Mouse (Mus musculus): ENCODE measurements around the gene Zfp423. TPM values are rescaled to one million over a fixed set of nuclear protein-coding genes. Genes with fewer than 3 reads are reported as not detected.
"Not testable (repeated sequence)": the region's sequence is repeated elsewhere in the genome, so short reads cannot be mapped to it uniquely, and the experiment has no call there.

Gene Zfp423
- polyA plus RNA-seq, 1 experiment: 2.8 TPM

- no peak for TF ChIP-seq POLR2A (IDR thresholded peaks at IDR 0.05; ENCODE audit: low read depth, low read length)
- TF ChIP-seq CTCF (IDR thresholded peaks at IDR 0.05; ENCODE audit: borderline replicate concordance, insufficient read depth, low read length): no peak
- H3K4me3 ChIP-seq (ENCODE audit: insufficient read depth, low read length): no peak overlapping the region
- no peak overlapping the region for H3K27ac ChIP-seq (ENCODE audit: insufficient read depth, low read length)
- no peaks in the 10 kb centered on the region for H3K4me1 ChIP-seq (ENCODE audit: control insufficient read depth, insufficient read depth, low read length)
These were observed 107.5 kb downstream of the Zfp423 start for GRCm38 (mm10) chr8:87851871-87852270.

- Histone ChIP-seq H3K4me3 (ENCODE audit: insufficient read depth, low read length) (no peak overlapping the region), H3K4me1 (ENCODE audit: control insufficient read depth, insufficient read depth, low read length) (no peaks in the 10 kb centered on the region), H3K27ac (ENCODE audit: insufficient read depth, low read length) (no peak overlapping the region)
- TF ChIP-seq POLR2A (IDR thresholded peaks at IDR 0.05; ENCODE audit: low read depth, low read length): no peak
- no peak for TF ChIP-seq CTCF (IDR thresholded peaks at IDR 0.05; ENCODE audit: borderline replicate concordance, insufficient read depth, low read length)
These were observed 108.0 kb downstream of the Zfp423 start for GRCm38 (mm10) chr8:87851380-87851779.

DNA sequence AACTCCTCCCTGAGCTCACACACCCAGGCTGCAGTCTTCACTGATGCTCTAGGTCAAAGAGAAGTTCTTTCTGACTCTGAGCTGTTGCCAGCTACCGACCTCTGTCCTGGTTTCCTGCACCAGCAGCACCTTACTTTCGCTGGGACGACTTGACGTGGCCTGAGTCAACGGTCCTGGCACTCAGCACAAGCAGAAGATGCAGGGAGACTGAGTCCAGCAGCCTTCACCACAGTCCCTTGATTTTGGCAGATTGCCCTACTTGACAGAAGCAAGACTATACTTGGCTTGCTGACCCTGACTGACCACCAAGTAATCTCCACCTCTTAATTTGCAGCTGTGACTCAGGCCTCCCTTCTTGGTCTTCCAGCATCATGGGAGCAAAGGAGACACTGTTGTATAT lies 110.6 kb downstream of the Zfp423 start:
- TF ChIP-seq POLR2A (IDR thresholded peaks at IDR 0.05; ENCODE audit: low read depth, low read length) (no peak), CTCF (IDR thresholded peaks at IDR 0.05; ENCODE audit: borderline replicate concordance, insufficient read depth, low read length) (no peak)
- no peaks in the 10 kb centered on the region for H3K4me1 ChIP-seq (ENCODE audit: control insufficient read depth, insufficient read depth, low read length)

DNA sequence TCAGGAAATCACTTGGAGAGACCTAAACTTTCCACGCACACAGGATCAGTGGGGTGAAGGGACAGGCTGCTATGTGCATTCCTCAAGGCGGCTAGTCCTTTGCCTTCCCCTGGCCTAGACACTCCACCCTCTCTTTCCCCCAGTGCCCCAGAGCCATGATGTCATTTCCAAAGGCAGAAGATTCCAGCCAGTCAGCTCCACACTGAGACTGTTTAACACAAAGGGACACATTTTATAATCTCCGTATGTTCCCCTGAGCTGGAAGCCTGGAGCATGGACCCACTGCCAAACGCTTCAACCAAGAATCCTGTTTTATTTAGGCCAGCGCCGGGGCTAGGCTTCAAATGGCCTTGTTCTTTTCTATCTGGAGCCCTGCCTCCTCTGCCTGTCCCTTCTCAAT lies 111.6 kb downstream of the Zfp423 start:
- Histone ChIP-seq H3K4me1 (ENCODE audit: control insufficient read depth, insufficient read depth, low read length) (no peaks in the 10 kb centered on the region), H3K27ac (ENCODE audit: insufficient read depth, low read length) (no peak overlapping the region), H3K4me3 (ENCODE audit: insufficient read depth, low read length) (no peak overlapping the region)
- TF ChIP-seq POLR2A (IDR thresholded peaks at IDR 0.05; ENCODE audit: low read depth, low read length) (no peak), CTCF (IDR thresholded peaks at IDR 0.05; ENCODE audit: borderline replicate concordance, insufficient read depth, low read length) (no peak)

More for the DNA sequence above, 110.6 kb downstream of the Zfp423 start:
- H3K27ac ChIP-seq (ENCODE audit: insufficient read depth, low read length): no peak overlapping the region
- H3K4me3 ChIP-seq (ENCODE audit: insufficient read depth, low read length): no peak overlapping the region

DNA sequence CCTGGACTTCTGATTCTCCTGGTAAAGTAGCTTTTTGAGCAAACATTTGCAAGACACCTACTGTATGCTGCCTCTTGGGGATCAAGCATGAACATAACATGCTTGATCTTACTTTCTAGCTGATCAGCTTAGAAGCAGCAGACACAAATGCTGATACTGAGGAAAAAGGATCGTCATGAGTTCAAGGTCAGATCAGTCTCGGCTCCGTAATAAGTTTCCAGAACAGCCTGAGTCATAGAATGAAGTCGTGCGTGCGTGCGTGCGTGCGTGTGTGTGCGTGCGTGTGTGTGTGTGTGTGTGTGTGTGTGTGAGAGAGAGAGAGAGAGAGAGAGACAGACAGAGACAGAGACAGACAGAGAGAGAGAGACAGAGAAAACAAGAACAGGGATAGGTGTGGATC lies 117.3 kb downstream of the Zfp423 start:
- H3K27ac ChIP-seq (ENCODE audit: insufficient read depth, low read length); H3K4me3 ChIP-seq (ENCODE audit: insufficient read depth, low read length); H3K4me1 ChIP-seq (ENCODE audit: control insufficient read depth, insufficient read depth, low read length): not testable (repeated sequence)

GRCm38 (mm10) chr8:87837266-87837665 lies 122.1 kb downstream of the Zfp423 start:
- Histone ChIP-seq H3K4me1 (ENCODE audit: control insufficient read depth, insufficient read depth, low read length) (peaks cover 3% of the 10 kb centered on the region; the same call in 1 of the 2 replicates), H3K4me3 (ENCODE audit: insufficient read depth, low read length) (no peak overlapping the region), H3K27ac (ENCODE audit: insufficient read depth, low read length) (no peak overlapping the region)
- TF ChIP-seq CTCF (IDR thresholded peaks at IDR 0.05; ENCODE audit: borderline replicate concordance, insufficient read depth, low read length) (no peak), POLR2A (IDR thresholded peaks at IDR 0.05; ENCODE audit: low read depth, low read length) (no peak)

DNA sequence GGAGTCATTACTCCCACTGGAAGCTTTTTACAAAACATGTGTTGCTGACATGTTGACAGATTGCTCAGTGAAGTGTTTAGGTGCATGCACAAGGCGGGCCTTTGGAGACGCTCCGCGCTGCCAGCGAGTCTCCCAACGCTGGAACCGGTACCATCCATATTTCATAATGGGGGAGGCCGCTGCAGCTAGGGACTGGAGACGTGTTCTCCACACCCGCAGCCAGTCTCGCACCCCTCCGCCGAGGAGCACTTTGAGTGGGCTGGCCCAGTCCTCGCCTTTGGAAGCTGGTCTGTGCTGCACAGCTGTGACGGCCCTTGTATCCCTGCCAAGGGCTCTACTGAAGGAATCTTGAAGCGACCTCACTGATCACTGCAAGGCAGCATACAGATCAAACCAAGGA lies 122.5 kb downstream of the Zfp423 start:
- H3K4me3 ChIP-seq (ENCODE audit: insufficient read depth, low read length): no peak overlapping the region
- peaks cover 3% of the 10 kb centered on the region; the same call in 1 of the 2 replicates for H3K4me1 ChIP-seq (ENCODE audit: control insufficient read depth, insufficient read depth, low read length)
- TF ChIP-seq CTCF (IDR thresholded peaks at IDR 0.05; ENCODE audit: borderline replicate concordance, insufficient read depth, low read length) (no peak), POLR2A (IDR thresholded peaks at IDR 0.05; ENCODE audit: low read depth, low read length) (no peak)
- no peak overlapping the region for H3K27ac ChIP-seq (ENCODE audit: insufficient read depth, low read length)

GRCm38 (mm10) chr8:87835924-87836323 lies 123.5 kb downstream of the Zfp423 start:
- H3K4me3 ChIP-seq (ENCODE audit: insufficient read depth, low read length): no peak overlapping the region
- no peak for TF ChIP-seq CTCF (IDR thresholded peaks at IDR 0.05; ENCODE audit: borderline replicate concordance, insufficient read depth, low read length)
- no peak for TF ChIP-seq POLR2A (IDR thresholded peaks at IDR 0.05; ENCODE audit: low read depth, low read length)
- H3K4me1 ChIP-seq (ENCODE audit: control insufficient read depth, insufficient read depth, low read length): peaks cover 3% of the 10 kb centered on the region; the same call in 1 of the 2 replicates
- no peak overlapping the region for H3K27ac ChIP-seq (ENCODE audit: insufficient read depth, low read length)

GRCm38 (mm10) chr8:87835411-87835821 lies 124.0 kb downstream of the Zfp423 start:
- TF ChIP-seq POLR2A (IDR thresholded peaks at IDR 0.05; ENCODE audit: low read depth, low read length): no peak
- TF ChIP-seq CTCF (IDR thresholded peaks at IDR 0.05; ENCODE audit: borderline replicate concordance, insufficient read depth, low read length): no peak
- H3K4me3 ChIP-seq (ENCODE audit: insufficient read depth, low read length): no peak overlapping the region

GRCm38 (mm10) chr8:87834656-87835055 lies 124.7 kb downstream of the Zfp423 start:
- Histone ChIP-seq H3K4me3 (ENCODE audit: insufficient read depth, low read length) (no peak overlapping the region), H3K4me1 (ENCODE audit: control insufficient read depth, insufficient read depth, low read length) (peaks cover 3% of the 10 kb centered on the region; the same call in 1 of the 2 replicates), H3K27ac (ENCODE audit: insufficient read depth, low read length) (no peak overlapping the region)
- TF ChIP-seq CTCF (IDR thresholded peaks at IDR 0.05; ENCODE audit: borderline replicate concordance, insufficient read depth, low read length): no peak
- TF ChIP-seq POLR2A (IDR thresholded peaks at IDR 0.05; ENCODE audit: low read depth, low read length): no peak

More at GRCm38 (mm10) chr8:87835411-87835821, 124.0 kb downstream of the Zfp423 start:
- no peak overlapping the region for H3K27ac ChIP-seq (ENCODE audit: insufficient read depth, low read length)
- H3K4me1 ChIP-seq (ENCODE audit: control insufficient read depth, insufficient read depth, low read length): peaks cover 3% of the 10 kb centered on the region; the same call in 1 of the 2 replicates
